Mouse (Mus musculus) megakaryocyte, embryonic 14.5 days (primary cell): ENCODE data around the gene Gm36210. TPM values are rescaled to one million over a fixed set of nuclear protein-coding genes. Genes with fewer than 3 reads are reported as not detected.

Experiments
- H3K27me3 ChIP-seq: replicated peaks from 2 replicates; pipeline ENCODE3; 2012; ENCODE audit warnings: inconsistent platforms
- H3K36me3 ChIP-seq: replicated peaks from 2 replicates; pipeline ENCODE3; 2012; ENCODE audit warnings: low read length, inconsistent platforms, mixed read lengths
- H3K4me1 ChIP-seq: 2 replicates; pipeline ENCODE4 v1.6.1; 2012; ENCODE audit warnings: inconsistent platforms
- H3K4me3 ChIP-seq: replicated peaks from 2 replicates; pipeline ENCODE3; 2012; ENCODE audit warnings: moderate library complexity, mild to moderate bottlenecking, inconsistent platforms
- H3K9me3 ChIP-seq: 2 replicates; pipeline ENCODE4 v1.6.1; 2012; ENCODE audit warnings: inconsistent platforms
- FLI1 ChIP-seq: IDR thresholded peaks from 2 replicates; pipeline ENCODE4 v1.6.1; 2012; ENCODE audit warnings: low read length, inconsistent platforms, mixed read lengths
- GATA1 ChIP-seq: IDR thresholded peaks from 3 replicates; pipeline ENCODE4 v1.6.1; 2012; ENCODE audit warnings: mixed read lengths, low read length, inconsistent platforms, borderline replicate concordance
- polyA plus RNA-seq: library from polyadenylated mRNA; stranded (reverse); fragments of >175 nt; gene quantifications from 2 replicates; pipeline ENCODE4 v1.2.3, GENCODE M21; 2012; ENCODE audit warnings: low replicate concordance; ENCODE audit not compliant: insufficient read depth

Gene Gm36210
- polyA plus RNA-seq, 1 experiment, result not detected

DNA sequence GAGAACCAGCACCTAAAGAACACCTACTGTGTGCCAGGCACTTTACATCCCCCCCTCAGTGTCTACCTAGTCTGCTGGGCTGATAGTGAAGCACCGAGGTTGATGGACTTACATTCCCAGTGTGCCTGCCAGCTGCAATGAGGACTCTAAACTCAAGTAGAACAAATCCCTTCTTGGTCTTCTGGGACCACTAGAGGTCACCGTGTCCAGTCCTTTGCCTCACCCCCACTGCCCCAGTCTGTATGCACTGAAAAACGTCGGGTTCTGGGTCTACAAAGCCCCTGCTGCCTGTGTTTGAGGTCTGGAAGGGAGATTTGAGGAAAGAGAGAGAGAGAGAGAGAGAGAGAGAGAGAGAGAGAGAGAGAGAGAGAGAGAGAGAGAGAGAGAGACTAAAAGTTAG lies 18.2 kb upstream of the Gm36210 start:
- Histone ChIP-seq H3K9me3 (peaks cover 5% of the 10 kb centered on the region; the same call in 1 of the 2 replicates), H3K4me1 (peaks cover 69% of the 10 kb centered on the region), H3K4me3 (peak overlapping the region; percentile 86), H3K27me3 (peaks cover 64% of the 10 kb centered on the region), H3K36me3 (peaks cover 22% of the 10 kb centered on the region)
- TF ChIP-seq FLI1 (no peak), GATA1 (no peak)

DNA sequence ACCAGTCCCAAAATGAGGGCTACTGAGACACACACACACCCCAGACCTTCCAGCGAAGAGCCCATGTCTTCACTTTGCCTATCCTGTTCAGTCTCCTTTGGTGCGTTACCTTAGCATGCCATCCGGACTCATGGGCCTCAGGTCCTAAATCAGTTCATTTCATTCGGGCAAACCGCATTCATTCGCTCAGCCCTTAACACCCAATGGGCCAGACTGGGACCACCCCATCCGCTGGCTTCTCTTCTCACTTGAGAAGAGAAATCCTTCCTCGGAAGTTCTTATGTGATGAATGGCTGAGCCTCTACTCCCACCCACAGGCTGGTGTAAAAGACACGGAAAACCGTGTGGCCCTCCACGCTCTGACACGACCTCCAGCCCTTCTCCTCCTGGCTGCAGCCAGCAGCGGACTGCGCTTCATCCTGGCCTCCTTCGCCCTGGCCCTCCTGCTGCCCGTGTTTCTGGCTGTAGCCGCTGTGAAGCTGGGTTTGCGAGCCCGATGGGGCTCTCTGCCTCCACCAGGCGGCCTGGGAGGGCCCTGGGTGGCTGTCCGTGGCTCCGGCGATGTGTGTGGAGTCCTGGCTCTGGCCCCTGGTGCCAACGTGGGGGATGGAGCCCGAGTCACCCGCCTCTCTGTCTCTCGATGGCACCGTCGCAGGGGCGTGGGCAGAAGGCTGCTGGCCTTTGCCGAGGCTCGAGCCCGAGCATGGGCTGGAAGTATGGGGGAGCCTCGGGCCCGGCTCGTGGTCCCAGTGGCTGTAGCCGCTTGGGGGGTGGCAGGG lies 17.5 kb upstream of the Gm36210 start:
- H3K27me3 ChIP-seq, result peaks cover 58% of the 10 kb centered on the region
- peaks cover 5% of the 10 kb centered on the region; the same call in 1 of the 2 replicates for H3K9me3 ChIP-seq

DNA sequence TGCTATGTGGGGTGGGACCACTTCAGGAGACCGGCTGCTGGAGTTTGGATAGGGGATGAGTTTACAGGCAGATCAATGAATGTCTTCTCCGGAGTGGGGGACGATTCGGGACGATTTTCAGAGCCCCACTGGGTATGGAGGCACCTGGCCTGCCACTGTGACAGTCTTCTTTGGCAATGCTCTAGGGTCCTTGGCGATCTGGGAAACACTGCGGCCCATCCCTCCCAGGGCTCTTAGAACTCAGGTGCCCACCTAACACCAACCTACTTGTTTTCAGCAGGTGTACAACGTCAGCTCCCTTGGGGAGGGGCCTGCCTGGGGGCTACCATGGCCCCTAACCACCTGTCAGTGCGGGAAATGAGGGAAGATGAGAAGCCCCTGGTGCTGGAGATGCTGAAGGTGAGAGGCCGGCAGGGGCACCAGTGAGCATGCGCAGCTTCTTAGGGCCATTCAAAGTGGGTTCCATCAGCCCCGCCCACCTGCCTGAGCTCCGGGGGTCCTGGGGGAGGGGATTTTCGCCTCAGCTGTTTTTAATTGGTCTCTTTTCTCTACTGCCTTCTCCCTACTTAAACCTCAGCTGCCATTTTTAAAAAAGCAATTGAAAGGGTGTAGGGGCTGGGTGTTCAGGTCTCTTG lies 16.7 kb upstream of the Gm36210 start:
- TF ChIP-seq FLI1 (no peak), GATA1 (no peak)
- Histone ChIP-seq H3K27me3 (peaks cover 55% of the 10 kb centered on the region), H3K9me3 (peaks cover 5% of the 10 kb centered on the region; the same call in 1 of the 2 replicates), H3K36me3 (peaks cover 36% of the 10 kb centered on the region), H3K4me3 (peak overlapping the region; percentile 88), H3K4me1 (peaks cover 64% of the 10 kb centered on the region)

More for the DNA sequence above, 17.5 kb upstream of the Gm36210 start:
- TF ChIP-seq FLI1 (no peak), GATA1 (no peak)
- H3K36me3 ChIP-seq, result peaks cover 28% of the 10 kb centered on the region
- peaks cover 64% of the 10 kb centered on the region for H3K4me1 ChIP-seq
- peak overlapping the region; percentile 86 for H3K4me3 ChIP-seq

DNA sequence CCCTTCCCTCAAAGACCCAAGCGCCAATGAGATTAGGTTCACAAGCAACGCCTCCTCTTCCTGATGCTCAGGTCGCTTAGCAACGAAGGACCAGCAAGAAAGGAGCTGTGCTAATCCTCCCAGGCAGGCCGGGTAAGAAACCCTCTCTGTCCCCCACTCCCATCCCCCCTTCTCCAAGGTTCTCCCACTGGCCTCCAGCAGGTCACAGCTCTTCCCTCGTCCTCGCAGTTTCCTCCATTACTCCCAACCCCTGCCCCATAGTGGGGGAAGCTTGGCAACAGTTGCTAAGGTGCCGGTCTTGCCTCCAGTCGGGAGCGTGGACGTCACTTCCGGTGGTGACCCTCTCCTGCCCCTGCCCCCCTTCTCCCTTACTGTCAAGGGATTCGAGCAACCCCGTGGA lies 16.2 kb upstream of the Gm36210 start:
- H3K4me3 ChIP-seq, result peak overlapping the region; percentile 88
- H3K4me1 ChIP-seq, result peaks cover 67% of the 10 kb centered on the region
- no peak for TF ChIP-seq GATA1
- no peak for TF ChIP-seq FLI1
- peaks cover 50% of the 10 kb centered on the region for H3K27me3 ChIP-seq
- peaks cover 41% of the 10 kb centered on the region for H3K36me3 ChIP-seq
- peaks cover 5% of the 10 kb centered on the region; the same call in 1 of the 2 replicates for H3K9me3 ChIP-seq

DNA sequence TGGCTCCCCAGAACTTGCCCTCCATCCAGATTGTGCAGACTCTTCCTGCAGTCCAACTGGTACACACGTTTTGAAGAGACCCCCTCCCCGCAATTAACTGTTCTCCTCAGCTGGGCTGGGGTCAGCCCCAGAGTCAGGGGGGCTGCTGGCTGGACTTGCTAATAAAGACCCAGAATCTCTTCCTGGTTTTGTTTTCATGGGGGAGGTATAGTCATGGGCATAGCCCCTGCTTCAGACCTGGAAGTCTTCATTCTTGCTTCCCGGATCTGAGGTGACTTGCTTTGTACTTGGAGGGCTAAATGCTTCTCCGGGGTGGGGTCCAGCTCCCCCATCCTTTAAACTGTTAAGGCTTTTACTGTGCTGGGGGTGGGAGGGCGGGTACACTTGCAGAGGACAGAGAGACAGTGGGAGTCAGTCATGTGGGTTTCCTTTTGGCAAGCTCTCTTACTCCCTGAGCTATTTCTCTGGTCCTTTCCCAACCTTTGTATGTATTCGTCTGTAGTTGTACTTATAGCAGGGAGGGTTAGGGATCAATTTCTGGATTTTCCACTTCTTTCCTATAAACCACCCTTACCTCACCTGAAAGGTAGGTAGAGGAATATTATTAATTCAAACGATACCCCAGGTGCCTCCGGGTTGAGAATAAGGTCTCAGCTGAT lies 15.6 kb upstream of the Gm36210 start, which contains the start of gene Nat14:
Nat14 (plus strand) TSS at position 205 of the 659 bp plus-strand sequence.
- H3K36me3 ChIP-seq, result peaks cover 47% of the 10 kb centered on the region
- H3K4me1 ChIP-seq, result peaks cover 72% of the 10 kb centered on the region
- H3K4me3 ChIP-seq, result peak within 1 kb of the TSS; percentile 88
- H3K27me3 ChIP-seq, result peaks cover 45% of the 10 kb centered on the region
- TF ChIP-seq GATA1 (no peak), FLI1 (no peak)
- H3K9me3 ChIP-seq, result peaks cover 5% of the 10 kb centered on the region; the same call in 1 of the 2 replicates

DNA sequence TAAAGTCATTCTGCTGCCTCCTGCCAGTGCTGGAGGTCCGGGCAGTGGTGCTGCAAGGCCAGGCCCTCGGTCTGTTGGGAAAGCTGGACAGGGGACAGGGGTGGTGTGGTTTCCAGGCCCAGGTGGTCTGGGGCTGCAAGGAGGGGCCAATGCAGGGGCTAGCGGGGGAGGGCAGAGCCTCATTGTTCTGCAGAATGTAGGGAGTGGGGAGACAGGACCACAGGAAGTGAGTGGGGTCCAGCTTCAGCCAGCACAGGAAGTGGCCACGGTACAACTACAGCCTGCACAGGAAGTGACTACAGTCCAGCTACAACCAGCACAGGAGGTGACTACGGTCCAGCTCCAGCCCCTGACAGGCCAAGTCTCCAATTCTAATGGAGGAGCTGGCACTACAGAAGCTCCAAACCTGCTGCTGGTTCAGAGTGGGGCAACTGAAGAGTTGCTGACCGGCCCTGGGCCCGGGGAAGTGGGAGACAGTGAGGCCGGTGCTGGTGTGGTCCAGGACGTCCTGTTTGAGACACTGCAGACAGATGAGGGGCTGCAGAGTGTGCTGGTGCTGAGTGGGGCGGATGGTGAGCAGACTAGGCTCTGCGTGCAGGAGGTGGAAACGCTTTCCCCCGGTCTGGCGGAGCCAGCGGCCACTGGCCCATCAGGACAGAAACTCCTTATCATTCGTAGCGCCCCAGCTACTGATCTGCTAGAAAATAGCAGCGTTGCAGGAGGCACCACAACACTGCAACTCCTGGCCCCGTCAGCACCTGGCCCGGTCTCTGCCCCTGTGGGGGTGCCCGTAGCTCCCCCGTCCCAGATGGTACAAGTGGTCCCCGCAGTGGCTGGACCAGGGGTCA lies 14.9 kb upstream of the Gm36210 start:
- Histone ChIP-seq H3K36me3 (peaks cover 51% of the 10 kb centered on the region), H3K4me3 (peak overlapping the region; percentile 81), H3K4me1 (peaks cover 80% of the 10 kb centered on the region), H3K27me3 (peaks cover 37% of the 10 kb centered on the region), H3K9me3 (peaks cover 5% of the 10 kb centered on the region; the same call in 1 of the 2 replicates)
- no peak for TF ChIP-seq FLI1
- TF ChIP-seq GATA1, result no peak

DNA sequence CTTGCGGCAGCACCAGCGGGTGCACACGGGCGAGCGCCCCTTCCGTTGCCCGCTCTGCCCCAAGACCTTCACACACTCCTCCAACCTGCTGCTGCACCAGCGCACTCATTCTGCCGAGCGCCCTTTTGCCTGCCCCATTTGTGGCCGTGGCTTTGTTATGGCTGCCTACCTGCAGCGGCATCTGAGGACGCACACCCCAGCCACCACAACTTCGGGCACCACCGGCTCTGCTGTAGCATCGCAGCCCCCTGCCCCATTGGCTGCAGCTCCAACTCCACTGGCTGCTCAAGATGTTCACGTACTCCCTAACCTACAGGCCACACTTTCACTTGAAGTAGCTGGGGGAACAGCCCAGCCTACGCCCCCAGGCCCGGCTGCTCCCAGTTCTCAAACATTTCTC lies 14.2 kb upstream of the Gm36210 start:
- peaks cover 30% of the 10 kb centered on the region for H3K27me3 ChIP-seq
- peaks cover 80% of the 10 kb centered on the region for H3K4me1 ChIP-seq
- H3K4me3 ChIP-seq, result no peak overlapping the region
- H3K9me3 ChIP-seq, result peaks cover 5% of the 10 kb centered on the region; the same call in 1 of the 2 replicates
- peaks cover 51% of the 10 kb centered on the region for H3K36me3 ChIP-seq
- TF ChIP-seq FLI1, result no peak
- TF ChIP-seq GATA1, result no peak

DNA sequence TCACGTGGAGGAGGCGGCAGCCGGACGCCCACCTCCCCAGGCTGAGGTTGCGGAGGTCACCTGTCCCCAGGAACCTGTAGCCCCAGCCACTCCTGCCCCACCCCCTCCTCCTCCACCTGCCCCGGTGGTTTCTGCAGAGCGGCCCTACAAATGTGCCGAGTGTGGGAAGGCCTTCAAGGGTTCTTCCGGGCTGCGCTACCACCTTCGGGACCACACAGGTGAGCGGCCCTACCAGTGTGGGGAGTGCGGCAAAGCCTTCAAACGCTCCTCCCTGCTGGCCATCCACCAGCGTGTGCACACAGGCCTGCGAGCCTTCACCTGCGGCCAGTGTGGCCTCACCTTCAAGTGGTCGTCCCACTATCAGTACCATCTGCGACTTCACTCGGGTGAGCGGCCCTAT lies 13.7 kb upstream of the Gm36210 start:
- Histone ChIP-seq H3K36me3 (peaks cover 51% of the 10 kb centered on the region), H3K9me3 (peaks cover 5% of the 10 kb centered on the region; the same call in 1 of the 2 replicates), H3K27me3 (peaks cover 26% of the 10 kb centered on the region), H3K4me3 (peak overlapping the region; percentile 2), H3K4me1 (peaks cover 74% of the 10 kb centered on the region)
- TF ChIP-seq GATA1 (no peak), FLI1 (no peak)

DNA sequence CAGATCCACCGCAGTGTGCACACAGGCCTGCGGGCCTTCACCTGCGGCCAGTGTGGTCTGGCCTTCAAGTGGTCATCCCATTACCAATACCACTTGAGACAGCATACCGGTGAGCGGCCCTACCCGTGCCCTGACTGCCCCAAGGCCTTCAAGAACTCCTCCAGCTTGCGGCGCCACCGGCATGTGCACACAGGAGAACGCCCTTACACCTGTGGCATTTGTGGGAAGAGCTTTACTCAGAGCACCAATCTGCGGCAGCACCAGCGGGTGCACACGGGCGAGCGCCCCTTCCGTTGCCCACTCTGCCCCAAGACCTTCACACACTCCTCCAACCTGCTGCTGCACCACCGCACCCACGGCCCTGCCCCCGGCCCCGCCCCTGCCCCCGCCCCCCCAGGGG lies 12.8 kb upstream of the Gm36210 start:
- TF ChIP-seq FLI1 (no peak), GATA1 (no peak)
- Histone ChIP-seq H3K36me3 (peaks cover 51% of the 10 kb centered on the region), H3K9me3 (peaks cover 5% of the 10 kb centered on the region; the same call in 1 of the 2 replicates), H3K4me1 (peaks cover 71% of the 10 kb centered on the region), H3K4me3 (no peak overlapping the region), H3K27me3 (peaks cover 18% of the 10 kb centered on the region)
